Mouse (Mus musculus) embryonic fibroblast, embryonic 13.5 days (primary cell): Measurements from ENCODE around the gene Rest.

Experiments used
- CTCF ChIP-seq: IDR thresholded peaks from 2 replicates; pipeline ENCODE4 v1.5.1; 2011; ENCODE audit warnings: mild to moderate bottlenecking, control low read depth, low read length, moderate library complexity, borderline replicate concordance; ENCODE audit not compliant: insufficient read depth
- POLR2A ChIP-seq: IDR thresholded peaks from 2 replicates; pipeline ENCODE4 v1.6.1; 2011; ENCODE audit warnings: low read depth, mild to moderate bottlenecking, control low read depth, low read length, moderate library complexity

DNA sequence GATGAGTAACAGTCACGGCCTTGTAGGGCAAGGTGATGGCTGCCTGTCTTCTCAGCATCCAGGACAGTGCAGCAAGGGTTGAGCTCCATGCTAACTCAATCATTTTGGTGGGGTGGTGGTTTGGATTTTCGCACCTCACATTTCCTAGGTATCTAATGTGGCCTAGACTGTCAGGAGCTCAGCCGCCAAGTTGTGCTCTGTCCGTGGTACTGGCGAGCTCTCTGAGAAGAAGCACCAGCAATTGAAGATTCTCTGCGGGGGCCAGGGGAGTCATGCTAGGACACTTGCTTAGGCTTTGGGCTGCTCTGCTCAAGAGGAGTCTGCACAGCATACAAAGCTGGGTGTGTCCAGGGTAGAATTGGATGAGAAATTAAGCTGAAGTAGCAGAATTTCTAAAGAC is 22.6 kb downstream of the Rest start:
- TF ChIP-seq POLR2A (no peak), CTCF (no peak)
